Mouse (Mus musculus) MEL (cell line): Measurements from ENCODE around the gene Tekt5. TPM values are rescaled to one million over a fixed set of nuclear protein-coding genes. Genes with fewer than 3 reads are reported as not detected.

Source experiments
- DNase-seq: peaks from one replicate; pipeline ENCODE4 v3.0.0; 2011; ENCODE audit warnings: low read depth, low spot score
- H3K27ac ChIP-seq: 2 replicates; pipeline ENCODE4 v1.5.1; 2012; ENCODE audit warnings: low read depth, mild to moderate bottlenecking, control low read depth, low read length, moderate library complexity; ENCODE audit not compliant: control insufficient read depth
- H3K27me3 ChIP-seq, 2 experiments: fragments of 150-350 bp in 1 of 2; sonication (generic) in 1 of 2; 2 replicates each; pipeline ENCODE4 v1.6.1; 2012; ENCODE audit warnings: low read length in 2 of 2, mild to moderate bottlenecking in 2 of 2, improper control_type of control experiment in 1 of 2, moderate library complexity in 1 of 2; ENCODE audit not compliant: insufficient read depth in 2 of 2, control insufficient read depth in 1 of 2
- H3K36me3 ChIP-seq, 2 experiments: 2 replicates each; pipeline ENCODE4 v1.6.1; 2012 to 2014; ENCODE audit warnings: low read length in 2 of 2, improper control_type of control experiment in 1 of 2, inconsistent platforms in 1 of 2, mild to moderate bottlenecking in 1 of 2; ENCODE audit not compliant: insufficient read depth in 2 of 2, control insufficient read depth in 1 of 2
- H3K4me1 ChIP-seq, 2 experiments: fragments of 150-350 bp in 1 of 2; sonication (generic) in 1 of 2; 2 replicates each; pipeline ENCODE4 v1.6.1; 2012; ENCODE audit warnings: low read length in 2 of 2, improper control_type of control experiment in 1 of 2, mild to moderate bottlenecking in 1 of 2; ENCODE audit not compliant: insufficient read depth in 2 of 2, control insufficient read depth in 1 of 2
- H3K4me3 ChIP-seq, 2 experiments: fragments of 150-350 bp in 1 of 2; sonication (generic) in 1 of 2; 2 replicates each; pipeline ENCODE4 v1.5.1; 2012; ENCODE audit warnings: low read depth in 2 of 2, low read length in 2 of 2, mild to moderate bottlenecking in 2 of 2, moderate library complexity in 2 of 2, control low read depth in 1 of 2, improper control_type of control experiment in 1 of 2; ENCODE audit not compliant: control insufficient read depth in 1 of 2, insufficient read depth in 1 of 2
- H3K79me2 ChIP-seq: 2 replicates; pipeline ENCODE4 v1.6.1; 2012; ENCODE audit warnings: mild to moderate bottlenecking, low read length, moderate library complexity; ENCODE audit not compliant: control insufficient read depth, poor library complexity, insufficient read depth
- H3K9ac ChIP-seq: 2 replicates; pipeline ENCODE4 v1.6.1; 2012; ENCODE audit warnings: low read depth, mild to moderate bottlenecking, control low read depth, low read length, moderate library complexity; ENCODE audit not compliant: control insufficient read depth, poor library complexity, severe bottlenecking
- H3K9me3 ChIP-seq: fragments of 150-350 bp; sonication (generic); replicated peaks from 2 replicates; pipeline ENCODE4 v1.6.1; 2012; ENCODE audit warnings: mild to moderate bottlenecking, low read length, improper control_type of control experiment, moderate library complexity; ENCODE audit not compliant: insufficient read depth
- CHD1 ChIP-seq: IDR thresholded peaks from 2 replicates; pipeline ENCODE4 v1.6.1; 2012; ENCODE audit warnings: low read depth, mild to moderate bottlenecking, inconsistent platforms, low read length, improper control_type of control experiment
- CHD2 ChIP-seq: IDR thresholded peaks from 2 replicates; pipeline ENCODE4 v1.6.1; 2011; ENCODE audit warnings: low read length, improper control_type of control experiment
- CTCF ChIP-seq, 3 experiments: IDR thresholded peaks in 2 of 3; conservative IDR thresholded peaks in 1 of 3; 2 replicates each; pipeline ENCODE4 v1.5.1; 2011 to 2012; ENCODE audit warnings: low read length in 3 of 3, low read depth in 2 of 3, mild to moderate bottlenecking in 2 of 3, improper control_type of control experiment in 1 of 3, inconsistent platforms in 1 of 3, mixed read lengths in 1 of 3, moderate library complexity in 1 of 3; ENCODE audit not compliant: control insufficient read depth in 1 of 3, insufficient read depth in 1 of 3, poor library complexity in 1 of 3, severe bottlenecking in 1 of 3
- E2F4 ChIP-seq: IDR thresholded peaks from 2 replicates; pipeline ENCODE4 v1.6.1; 2011; ENCODE audit warnings: low read depth, low read length, improper control_type of control experiment, borderline replicate concordance
- ETS1 ChIP-seq: IDR thresholded peaks from 2 replicates; pipeline ENCODE4 v1.6.1; 2012; ENCODE audit warnings: low read depth, mild to moderate bottlenecking, inconsistent platforms, low read length, improper control_type of control experiment, moderate library complexity
- HCFC1 ChIP-seq: IDR thresholded peaks from 2 replicates; pipeline ENCODE4 v1.6.1; 2012; ENCODE audit warnings: low read depth, mild to moderate bottlenecking, inconsistent platforms, low read length, improper control_type of control experiment, moderate library complexity
- KAT2A ChIP-seq: conservative IDR thresholded peaks from 2 replicates; pipeline ENCODE4 v1.6.1; 2012; ENCODE audit warnings: low read depth, low read length, improper control_type of control experiment, inconsistent platforms
- MAFK ChIP-seq: IDR thresholded peaks from 2 replicates; pipeline ENCODE4 v1.6.1; 2011; ENCODE audit warnings: low read depth, mild to moderate bottlenecking, low read length, improper control_type of control experiment, borderline replicate concordance
- MAX ChIP-seq: IDR thresholded peaks from 2 replicates; pipeline ENCODE4 v1.6.1; 2011; ENCODE audit warnings: low read length, improper control_type of control experiment
- MAZ ChIP-seq: IDR thresholded peaks from 2 replicates; pipeline ENCODE4 v1.6.1; 2012; ENCODE audit warnings: low read depth, mild to moderate bottlenecking, inconsistent platforms, low read length, improper control_type of control experiment
- MEF2A ChIP-seq: IDR thresholded peaks from 2 replicates; pipeline ENCODE4 v1.6.1; 2014; ENCODE audit warnings: low read depth, mild to moderate bottlenecking, inconsistent platforms, low read length, improper control_type of control experiment; ENCODE audit not compliant: poor library complexity, insufficient replicate concordance, severe bottlenecking; ENCODE audit errors: extremely low read depth
- MXI1 ChIP-seq: IDR thresholded peaks from 2 replicates; pipeline ENCODE4 v1.6.1; 2011; ENCODE audit warnings: mild to moderate bottlenecking, low read depth, low read length, improper control_type of control experiment
- MYC ChIP-seq: IDR thresholded peaks from 2 replicates; pipeline ENCODE4 v1.6.1; 2011; ENCODE audit warnings: low read depth, mild to moderate bottlenecking, low read length, improper control_type of control experiment, moderate library complexity
- NRF1 ChIP-seq: IDR thresholded peaks from 2 replicates; pipeline ENCODE4 v1.6.1; 2014; ENCODE audit warnings: low read depth, mild to moderate bottlenecking, inconsistent platforms, low read length, improper control_type of control experiment, moderate library complexity; ENCODE audit not compliant: poor library complexity, insufficient read depth, severe bottlenecking
- POLR2AphosphoS2 ChIP-seq: IDR thresholded peaks from 2 replicates; pipeline ENCODE4 v1.6.1; 2011; ENCODE audit warnings: low read length, improper control_type of control experiment
- SMC3 ChIP-seq: IDR thresholded peaks from 2 replicates; pipeline ENCODE4 v1.6.1; 2011; ENCODE audit warnings: low read depth, low read length, improper control_type of control experiment
- TBP ChIP-seq: IDR thresholded peaks from 2 replicates; pipeline ENCODE4 v1.8.0; 2011; ENCODE audit warnings: low read depth, low read length, improper control_type of control experiment
- TCF12 ChIP-seq: IDR thresholded peaks from 2 replicates; pipeline ENCODE4 v1.6.1; 2014; ENCODE audit warnings: low read depth, mild to moderate bottlenecking, inconsistent platforms, low read length, improper control_type of control experiment, moderate library complexity
- UBTF ChIP-seq: IDR thresholded peaks from 2 replicates; pipeline ENCODE4 v1.6.1; 2012; ENCODE audit warnings: low read depth, mild to moderate bottlenecking, inconsistent platforms, low read length, improper control_type of control experiment, moderate library complexity, borderline replicate concordance; ENCODE audit not compliant: insufficient read depth
- USF1 ChIP-seq: IDR thresholded peaks from 2 replicates; pipeline ENCODE4 v1.6.1; 2014; ENCODE audit warnings: low read depth, mild to moderate bottlenecking, inconsistent platforms, low read length, improper control_type of control experiment, moderate library complexity
- USF2 ChIP-seq, 2 experiments: IDR thresholded peaks; 2 replicates each; pipeline ENCODE4 v1.6.1; 2011 to 2012; ENCODE audit warnings: improper control_type of control experiment in 2 of 2, low read length in 2 of 2, borderline replicate concordance in 1 of 2, inconsistent platforms in 1 of 2, low read depth in 1 of 2, mild to moderate bottlenecking in 1 of 2; ENCODE audit not compliant: insufficient read depth in 1 of 2
- ZMIZ1 ChIP-seq: IDR thresholded peaks from 2 replicates; pipeline ENCODE4 v1.6.1; 2012; ENCODE audit warnings: low read depth, mild to moderate bottlenecking, inconsistent platforms, low read length, improper control_type of control experiment, moderate library complexity
- polyA plus RNA-seq, 2 experiments: library from polyadenylated mRNA; stranded (reverse) in 1 of 2; unstranded in 1 of 2; fragments of >175 nt in 1 of 2; fragments of >200 nt in 1 of 2; gene quantifications; 2 replicates each; pipeline versions ENCODE4 v1.2.1 to v1.2.4; 2012; ENCODE audit warnings: low replicate concordance in 2 of 2, low read depth in 1 of 2; ENCODE audit not compliant: insufficient read length in 2 of 2, insufficient read depth in 1 of 2, missing spikeins in 1 of 2
- total RNA-seq: library from RNA; depleted of rRNA; stranded (reverse); fragments of 300-350 nt; gene quantifications from 2 replicates; pipeline ENCODE4 v1.2.3, GENCODE M21; 2012

Tekt5 gene
- total and polyA plus RNA-seq, 3 experiments: 0.08 to 0.25 TPM; not detected in 1

- TF ChIP-seq ZMIZ1 (no peak), MXI1 (no peak), POLR2AphosphoS2 (no peak), CTCF (IDR thresholded peaks at IDR 0.05 in 2 of 3, conservative IDR thresholded peaks at IDR 0.05 in 1 of 3; ENCODE audit: control insufficient read depth in 1 of 3, insufficient read depth in 1 of 3, low read depth in 2 of 3, low read length in 3 of 3, poor library complexity in 1 of 3, severe bottlenecking in 1 of 3) (no peak), TBP (no peak), KAT2A (no peak), MAX (no peak)
- no peak for DNase-seq
- Histone ChIP-seq H3K4me3 (no peak overlapping the region), H3K4me1 (no peaks in the 10 kb centered on the region), H3K27ac (no peak overlapping the region), H3K9ac (no peak overlapping the region), H3K36me3 (no peaks in the 10 kb centered on the region), H3K9me3 (no peaks in the 10 kb centered on the region), H3K27me3 (peaks cover 0 to 1% of the 10 kb centered on the region in 2 experiments; a peak in 1 of 4 replicates), H3K79me2 (no peaks in the 10 kb centered on the region)
These were observed 46.5 kb upstream of the Tekt5 start for GRCm38 (mm10) chr16:10441761-10442160.

- Histone ChIP-seq H3K9me3 (no peaks in the 10 kb centered on the region), H3K4me1 (no peaks in the 10 kb centered on the region), H3K36me3 (no peaks in the 10 kb centered on the region), H3K4me3 (no peak overlapping the region), H3K27ac (no peak overlapping the region), H3K27me3 (peaks cover 0 to 1% of the 10 kb centered on the region in 2 experiments; a peak in 1 of 4 replicates), H3K79me2 (no peaks in the 10 kb centered on the region), H3K9ac (no peak overlapping the region)
- TF ChIP-seq MEF2A: no peak
- no peak for TF ChIP-seq CHD1
- TF ChIP-seq MAZ: no peak
- no peak for TF ChIP-seq POLR2AphosphoS2
- no peak for TF ChIP-seq CTCF (IDR thresholded peaks at IDR 0.05 in 2 of 3, conservative IDR thresholded peaks at IDR 0.05 in 1 of 3; ENCODE audit: control insufficient read depth in 1 of 3, insufficient read depth in 1 of 3, low read depth in 2 of 3, low read length in 3 of 3, poor library complexity in 1 of 3, severe bottlenecking in 1 of 3)
- no peak for TF ChIP-seq HCFC1
- TF ChIP-seq MXI1: no peak
- no peak for DNase-seq
These were observed 46.0 kb upstream of the Tekt5 start for GRCm38 (mm10) chr16:10441328-10441727.

GRCm38 (mm10) chr16:10438055-10438454, 42.8 kb upstream of the Tekt5 start:
- Histone ChIP-seq H3K9me3 (no peaks in the 10 kb centered on the region), H3K4me1 (no peaks in the 10 kb centered on the region), H3K79me2 (no peaks in the 10 kb centered on the region), H3K4me3 (no peak overlapping the region), H3K9ac (no peak overlapping the region), H3K27me3 (peaks cover 0 to 1% of the 10 kb centered on the region in 2 experiments; a peak in 2 of 4 replicates), H3K27ac (no peak overlapping the region), H3K36me3 (no peaks in the 10 kb centered on the region)
- no peak for DNase-seq
- TF ChIP-seq MYC (no peak), E2F4 (no peak), ETS1 (no peak), USF1 (no peak), USF2 (IDR thresholded peaks at IDR 0.05; ENCODE audit: borderline replicate concordance in 1 of 2, insufficient read depth in 1 of 2, low read depth in 1 of 2, low read length in 2 of 2) (no peak), MAFK (no peak), CHD2 (no peak), TCF12 (no peak), UBTF (no peak), NRF1 (no peak), SMC3 (no peak)
